Mouse (Mus musculus) intestine, embryonic 15.5 days (tissue): Measurements from ENCODE around the gene Hbq1b. TPM values are rescaled to one million over a fixed set of nuclear protein-coding genes. Genes with fewer than 3 reads are reported as not detected.
A peak's percentile ranks its signal among the peaks of the same experiment; 100 is the strongest.
"Not testable (repeated sequence)": the region's sequence is repeated elsewhere in the genome, so short reads cannot be mapped to it uniquely, and the experiment has no call there.

Experiments used
- ATAC-seq: fragments of 200-750 bp; cut with Nextera tagmentation; 2 replicates; pipeline ENCODE4 v1.8.0; 2017; ENCODE audit warnings: moderate TSS enrichment, moderate library complexity
- H3K27ac ChIP-seq: fragments of 300-500 bp; sonication (generic); 2 replicates; pipeline ENCODE4 v1.5.1; 2015; ENCODE audit warnings: mild to moderate bottlenecking, inconsistent platforms
- H3K27me3 ChIP-seq: fragments of 300-500 bp; sonication (generic); replicated peaks from 2 replicates; pipeline ENCODE4 v1.6.1; 2015; ENCODE audit warnings: inconsistent platforms
- H3K36me3 ChIP-seq: fragments of 300-500 bp; sonication (generic); 2 replicates; pipeline ENCODE4 v1.6.1; 2015; ENCODE audit warnings: inconsistent platforms
- H3K4me1 ChIP-seq: fragments of 300-500 bp; sonication (generic); replicated peaks from 2 replicates; pipeline ENCODE4 v1.6.1; 2015; ENCODE audit warnings: inconsistent platforms
- H3K4me2 ChIP-seq: fragments of 300-500 bp; sonication (generic); replicated peaks from 2 replicates; pipeline ENCODE4 v1.6.1; 2015; ENCODE audit warnings: mild to moderate bottlenecking, inconsistent platforms
- H3K4me3 ChIP-seq: fragments of 300-500 bp; sonication (generic); replicated peaks from 2 replicates; pipeline ENCODE4 v1.5.1; 2015; ENCODE audit warnings: inconsistent platforms
- H3K9ac ChIP-seq: fragments of 300-500 bp; sonication (generic); 2 replicates; pipeline ENCODE4 v1.6.1; 2015; ENCODE audit warnings: inconsistent platforms
- H3K9me3 ChIP-seq: fragments of 300-500 bp; sonication (generic); 2 replicates; pipeline ENCODE4 v1.6.1; 2016; ENCODE audit warnings: inconsistent platforms
- WGBS: fragments of 180-500 bp; shearing (Covaris S2); methylation state at CpG from one replicate; pipeline ENCODE4 v1.1.7; 2015; 5-methylcytosine and 5-hydroxymethylcytosine counted together
- polyA plus RNA-seq: library from polyadenylated mRNA; unstranded; fragments of >200 nt; fragmentation: Nextera tagmentation; extraction: Ambion mirVana; gene quantifications from 2 replicates; pipeline ENCODE4 v1.2.1, GENCODE M21; 2015

Gene Hbq1b
- polyA plus RNA-seq = 3.0 and 3.3 TPM in 2 replicates

DNA sequence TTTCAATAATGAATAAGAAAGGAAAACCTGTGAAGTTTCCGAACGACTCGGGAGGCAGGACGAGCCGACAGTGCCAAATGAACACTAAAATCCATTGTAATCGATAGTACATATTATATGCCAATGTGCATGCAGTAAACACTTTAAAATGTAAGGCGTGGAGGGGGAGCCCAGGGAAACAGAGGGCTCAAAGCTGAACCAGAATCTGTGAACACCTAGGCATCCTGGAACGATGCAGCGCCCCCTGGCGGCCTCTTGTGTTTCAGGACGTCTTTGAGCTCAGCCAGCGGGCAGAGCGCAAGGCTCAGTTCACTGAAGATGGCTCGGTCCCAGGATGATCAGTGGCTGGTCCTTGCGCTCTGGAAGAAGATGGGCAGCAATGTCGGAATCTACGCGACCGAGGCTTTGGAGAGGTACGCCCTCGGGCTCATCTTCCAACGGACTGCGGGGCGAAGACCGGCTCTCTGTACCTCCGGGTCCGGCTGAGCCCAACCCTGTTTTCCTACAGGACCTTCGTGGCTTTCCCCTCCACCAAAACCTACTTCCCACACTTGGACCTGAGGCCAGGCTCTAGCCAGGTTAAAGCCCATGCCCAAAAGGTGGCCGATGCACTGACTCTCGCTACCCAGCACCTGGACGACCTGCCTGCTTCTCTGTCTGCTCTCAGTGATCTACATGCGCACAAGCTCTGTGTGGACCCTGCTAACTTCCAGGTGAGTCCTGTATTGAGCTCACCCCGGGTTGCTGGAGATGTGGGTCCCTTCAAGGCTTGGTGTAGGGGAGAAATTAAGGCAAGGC, at the start of gene Hbq1b:
TSS of gene Hbq1b (plus strand) at position 271 of the 798 bp plus-strand sequence.
- Histone ChIP-seq H3K4me3 (peak within 1 kb of the TSS; percentile 20; the same call in 1 of the 2 replicates), H3K4me2 (peak within 1 kb of the TSS; percentile 59)
- H3K27ac ChIP-seq, H3K27me3 ChIP-seq, H3K36me3 ChIP-seq, H3K4me1 ChIP-seq, H3K9ac ChIP-seq, H3K9me3 ChIP-seq: not testable (repeated sequence)
- peak; percentile 71 for ATAC-seq
- 20% methylated on average over 32 of the region's 33 CpGs for WGBS

DNA sequence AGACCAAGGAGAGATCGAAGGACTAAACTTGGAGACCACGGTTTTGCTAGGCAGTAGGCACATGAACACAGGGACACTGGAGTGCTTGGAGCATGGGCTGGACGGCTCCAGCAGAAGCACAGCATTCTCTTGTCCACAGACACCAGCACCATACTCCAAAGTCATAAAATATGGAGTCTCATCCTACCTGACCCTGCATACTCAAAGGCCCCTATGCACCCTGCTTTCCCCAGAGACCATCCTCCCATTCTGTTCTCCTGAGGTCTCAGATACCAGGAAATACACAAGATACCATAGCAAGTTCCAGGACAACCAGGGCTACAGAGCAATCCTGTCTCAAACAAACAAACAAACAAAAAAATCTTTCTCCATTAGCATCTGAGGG, 49.4 kb upstream of the Hbq1b start:
- H3K9me3 ChIP-seq = no peaks in the 10 kb centered on the region
- no peak for ATAC-seq
- no peak overlapping the region for H3K27ac ChIP-seq
- H3K4me3 ChIP-seq = no peak overlapping the region
- whole genome bisulfite sequencing = 94% methylated on average over 3 of the region's 3 CpGs
- H3K36me3 ChIP-seq = peaks cover 13% of the 10 kb centered on the region
- H3K9ac ChIP-seq = no peak overlapping the region
- peaks cover 22% of the 10 kb centered on the region for H3K4me1 ChIP-seq
- no peak overlapping the region for H3K4me2 ChIP-seq
- H3K27me3 ChIP-seq = no peaks in the 10 kb centered on the region

DNA sequence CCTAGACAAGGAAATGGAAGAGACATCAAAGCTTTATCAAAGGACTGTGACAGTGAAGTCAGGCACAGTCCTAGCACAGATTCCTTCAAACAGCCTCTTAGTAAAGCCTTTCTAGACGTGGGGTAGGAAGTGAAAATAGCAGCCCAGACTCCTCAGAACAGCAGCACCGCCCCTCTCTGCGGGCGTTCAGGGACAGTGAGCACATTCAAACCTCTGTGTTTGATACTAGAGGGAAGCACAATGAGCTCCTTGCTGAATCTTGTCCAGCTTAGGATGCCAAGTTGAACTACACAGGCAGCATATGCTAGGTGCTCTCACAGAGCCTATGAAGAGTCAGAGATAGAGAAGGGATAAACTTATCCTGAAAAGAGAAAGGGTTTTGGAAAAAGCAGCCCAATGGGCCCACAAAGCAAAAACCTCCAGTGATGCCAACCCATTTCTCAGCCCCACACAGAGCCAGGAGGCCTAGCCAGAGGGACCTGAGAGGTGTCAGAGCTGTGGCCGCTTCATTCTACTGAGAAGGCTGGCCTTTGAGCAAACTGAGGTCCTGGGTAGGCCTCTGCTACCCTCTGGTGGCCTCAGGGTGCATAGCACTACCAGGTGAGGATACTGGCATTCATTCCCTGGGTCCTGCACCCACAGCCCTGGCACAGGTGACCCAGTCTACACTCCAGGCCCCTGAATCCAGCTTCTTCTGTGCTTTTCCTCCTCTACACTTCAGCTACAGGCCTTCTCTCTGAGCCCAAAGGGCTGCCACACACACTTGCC, 48.5 kb upstream of the Hbq1b start:
- WGBS = 70% methylated on average over 5 of the region's 5 CpGs
- H3K27ac ChIP-seq = no peak overlapping the region
- ATAC-seq = peak; percentile 52
- no peak overlapping the region for H3K4me2 ChIP-seq
- no peaks in the 10 kb centered on the region for H3K9me3 ChIP-seq
- H3K9ac ChIP-seq = no peak overlapping the region
- H3K27me3 ChIP-seq = no peaks in the 10 kb centered on the region
- peaks cover 22% of the 10 kb centered on the region for H3K4me1 ChIP-seq
- H3K36me3 ChIP-seq = peaks cover 13% of the 10 kb centered on the region
- no peak overlapping the region for H3K4me3 ChIP-seq

DNA sequence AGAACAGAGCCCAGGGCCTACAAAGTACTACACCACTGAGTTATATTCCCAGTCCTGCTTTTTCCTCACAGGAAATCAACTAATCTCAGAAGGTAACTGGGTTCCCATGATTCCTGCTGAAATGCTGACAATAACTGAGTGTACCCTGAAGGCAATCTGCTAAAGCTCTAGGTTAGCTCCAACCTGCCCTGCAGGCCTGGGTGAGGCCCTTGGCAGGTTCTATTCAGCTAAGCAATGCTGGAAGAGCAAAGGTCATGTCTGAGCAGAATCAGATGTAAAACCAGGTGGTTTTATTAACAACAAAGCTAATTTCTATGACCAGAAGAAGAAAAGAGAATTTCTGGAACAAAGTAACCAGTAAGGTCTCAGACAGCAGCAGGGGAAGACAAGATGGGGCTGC, 45.4 kb upstream of the Hbq1b start:
- no peaks in the 10 kb centered on the region for H3K9me3 ChIP-seq
- peak; percentile 84 for ATAC-seq
- peaks cover 2% of the 10 kb centered on the region; the same call in 1 of the 2 replicates for H3K4me1 ChIP-seq
- H3K36me3 ChIP-seq = peaks cover 5% of the 10 kb centered on the region; the same call in 1 of the 2 replicates
- peak overlapping the region; percentile 54 for H3K27ac ChIP-seq
- no peak overlapping the region for H3K4me2 ChIP-seq
- H3K27me3 ChIP-seq = no peaks in the 10 kb centered on the region
- no peak overlapping the region for H3K9ac ChIP-seq
- H3K4me3 ChIP-seq = no peak overlapping the region

DNA sequence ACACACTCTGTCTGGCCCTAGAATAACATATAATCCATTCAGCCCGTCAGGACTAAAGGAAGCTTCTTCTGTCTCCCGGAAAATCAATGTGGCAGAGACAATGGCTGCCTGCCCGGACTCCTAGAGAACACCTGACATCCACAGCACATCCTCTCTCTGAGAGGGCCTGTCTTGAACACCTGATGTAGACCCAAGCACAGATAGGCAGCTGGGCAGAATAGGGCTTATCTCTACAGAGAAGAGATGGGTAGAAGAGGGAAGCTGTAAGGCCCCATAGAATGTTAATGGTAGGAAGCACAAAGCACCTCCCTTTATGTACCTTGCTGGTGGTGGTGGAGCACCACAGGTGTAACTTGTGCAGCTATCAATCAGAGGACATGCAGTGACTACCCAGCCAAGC, 44.6 kb upstream of the Hbq1b start:
- Histone ChIP-seq H3K4me2 (no peak overlapping the region), H3K27me3 (no peaks in the 10 kb centered on the region), H3K9me3 (no peaks in the 10 kb centered on the region), H3K9ac (no peak overlapping the region), H3K4me3 (no peak overlapping the region), H3K4me1 (0 out of 2 replicates have a peak, but pooled peaks cover 2% of the 10 kb centered on the region), H3K27ac (0 out of 2 replicates have a peak overlapping the region, but pooled peaks have one; percentile 54), H3K36me3 (peaks cover 6% of the 10 kb centered on the region; the same call in 1 of the 2 replicates)
- 91% methylated on average over 3 of the region's 3 CpGs for WGBS
- ATAC-seq = no peak

DNA sequence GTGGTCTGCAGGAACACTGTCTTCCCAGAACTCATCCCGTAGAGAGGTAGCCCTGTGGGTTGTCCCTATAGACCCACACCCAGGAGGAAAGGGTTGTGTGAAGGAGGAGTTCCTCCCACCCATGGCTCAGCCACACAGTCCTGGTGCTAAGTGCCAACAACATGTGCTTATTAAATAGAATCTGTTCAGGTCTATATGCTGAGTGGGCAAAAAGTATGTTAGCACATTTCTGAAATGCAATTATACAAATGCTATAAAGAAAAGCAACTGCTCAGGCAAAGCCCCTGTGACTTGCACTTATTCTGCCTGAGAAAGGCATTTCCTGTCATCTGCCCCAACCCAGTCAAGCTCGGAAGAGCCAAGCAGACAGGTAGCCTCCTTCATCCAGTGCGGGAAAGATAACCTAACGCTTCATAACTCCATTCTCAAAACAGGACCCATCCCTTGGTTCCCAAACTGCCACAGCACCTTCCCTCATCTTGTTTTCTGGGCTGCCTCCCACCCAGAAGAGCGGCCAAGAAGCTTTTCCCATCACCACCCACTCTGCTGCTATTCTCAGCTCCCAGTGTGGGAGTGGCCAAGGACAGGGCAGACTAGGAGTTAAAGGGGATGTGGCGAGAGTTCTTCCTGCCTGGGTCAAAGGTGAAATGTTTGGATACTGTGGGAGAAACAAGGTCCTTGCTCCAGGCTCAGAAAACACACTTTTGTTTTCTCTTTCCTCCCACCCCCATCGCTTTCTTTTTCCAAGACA, 43.4 kb upstream of the Hbq1b start:
- whole genome bisulfite sequencing = 71% methylated on average over 7 of the region's 7 CpGs
- H3K27ac ChIP-seq = no peak overlapping the region
- no peak overlapping the region for H3K9ac ChIP-seq
- H3K9me3 ChIP-seq = no peaks in the 10 kb centered on the region
- peaks cover 11% of the 10 kb centered on the region; the same call in 1 of the 2 replicates for H3K36me3 ChIP-seq
- no peak overlapping the region for H3K4me2 ChIP-seq
- H3K4me3 ChIP-seq = no peak overlapping the region
- no peaks in the 10 kb centered on the region for H3K27me3 ChIP-seq
- H3K4me1 ChIP-seq = no peaks in the 10 kb centered on the region
- ATAC-seq = no peak

DNA sequence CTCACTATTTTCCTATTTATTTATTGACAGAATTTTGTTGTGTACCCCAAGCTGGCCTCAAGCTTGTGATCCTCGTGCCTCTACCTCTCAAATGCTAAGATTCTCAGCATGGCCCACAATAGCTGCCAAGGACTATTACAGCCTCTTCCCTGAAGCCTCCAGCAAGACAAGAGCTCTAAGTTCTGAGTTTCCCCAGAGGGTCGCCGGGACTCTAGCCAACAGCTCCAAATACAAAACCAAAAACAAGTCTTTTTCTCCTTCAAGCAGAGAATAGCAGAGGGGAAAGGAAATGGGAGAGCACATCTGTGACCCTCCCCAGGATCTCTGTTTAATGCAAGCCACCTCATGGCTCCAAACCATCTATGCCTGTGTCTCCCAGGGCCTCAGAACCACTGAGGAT, 42.7 kb upstream of the Hbq1b start:
- H3K36me3 ChIP-seq = peaks cover 11% of the 10 kb centered on the region; the same call in 1 of the 2 replicates
- WGBS = 74% methylated on average over 3 of the region's 3 CpGs
- no peak overlapping the region for H3K4me2 ChIP-seq

DNA sequence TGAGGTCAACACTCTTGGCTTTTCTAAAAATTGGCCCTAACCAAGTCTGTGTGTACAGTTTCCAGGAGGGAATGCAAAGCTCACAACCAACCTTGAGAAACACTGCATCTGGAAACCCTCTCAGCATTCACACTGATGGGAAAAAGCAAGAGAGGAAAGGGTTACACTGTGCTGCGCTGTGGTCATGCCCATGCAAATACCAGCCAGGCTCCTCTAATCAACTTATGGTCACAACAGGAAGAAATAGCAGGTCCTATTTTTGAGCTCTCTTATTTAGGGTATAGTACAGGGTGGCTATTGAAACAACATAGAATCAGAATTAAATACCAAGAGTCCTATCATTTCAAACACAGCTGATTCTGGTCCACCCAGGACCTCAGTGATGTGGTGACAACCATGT, 42.1 kb upstream of the Hbq1b start:
- Histone ChIP-seq H3K4me1 (no peaks in the 10 kb centered on the region), H3K27ac (no peak overlapping the region), H3K4me3 (no peak overlapping the region), H3K9ac (no peak overlapping the region), H3K27me3 (no peaks in the 10 kb centered on the region), H3K9me3 (no peaks in the 10 kb centered on the region), H3K36me3 (peaks cover 8% of the 10 kb centered on the region; the same call in 1 of the 2 replicates), H3K4me2 (no peak overlapping the region)
- ATAC-seq = no peak
- 88% methylated on average over 1 of the region's 1 CpGs for WGBS

More for the DNA sequence above, 42.7 kb upstream of the Hbq1b start:
- H3K9me3 ChIP-seq = no peaks in the 10 kb centered on the region
- no peak overlapping the region for H3K4me3 ChIP-seq
- H3K27ac ChIP-seq = no peak overlapping the region
- no peaks in the 10 kb centered on the region for H3K27me3 ChIP-seq
- no peaks in the 10 kb centered on the region for H3K4me1 ChIP-seq
- no peak for ATAC-seq
- no peak overlapping the region for H3K9ac ChIP-seq

DNA sequence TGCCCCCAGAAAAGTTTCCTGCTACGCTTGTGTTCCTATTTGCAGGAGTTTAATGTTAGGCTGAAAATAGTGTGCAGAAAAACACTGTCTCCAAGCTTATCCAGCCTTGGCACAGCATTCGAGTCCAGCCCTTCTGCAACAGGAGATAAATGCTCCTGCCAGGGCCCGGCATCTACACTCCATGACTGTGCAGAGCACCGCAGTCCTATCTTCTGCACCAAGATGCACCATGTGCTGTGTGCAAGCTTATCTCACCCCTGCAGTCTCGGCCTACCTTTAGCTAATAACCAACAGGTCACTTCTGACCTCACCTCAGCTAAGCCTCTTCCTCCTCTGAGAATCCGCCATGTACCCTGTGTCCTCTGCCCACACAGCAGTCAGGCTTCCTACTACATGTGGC, 41.2 kb upstream of the Hbq1b start:
- H3K9me3 ChIP-seq = no peaks in the 10 kb centered on the region
- H3K4me2 ChIP-seq = no peak overlapping the region
- H3K27ac ChIP-seq = no peak overlapping the region
- 91% methylated on average over 6 of the region's 6 CpGs for WGBS
- no peaks in the 10 kb centered on the region for H3K4me1 ChIP-seq
- no peak overlapping the region for H3K9ac ChIP-seq
- peaks cover 12% of the 10 kb centered on the region for H3K36me3 ChIP-seq
- peak; percentile 69 for ATAC-seq
- no peaks in the 10 kb centered on the region for H3K27me3 ChIP-seq
- no peak overlapping the region for H3K4me3 ChIP-seq

DNA sequence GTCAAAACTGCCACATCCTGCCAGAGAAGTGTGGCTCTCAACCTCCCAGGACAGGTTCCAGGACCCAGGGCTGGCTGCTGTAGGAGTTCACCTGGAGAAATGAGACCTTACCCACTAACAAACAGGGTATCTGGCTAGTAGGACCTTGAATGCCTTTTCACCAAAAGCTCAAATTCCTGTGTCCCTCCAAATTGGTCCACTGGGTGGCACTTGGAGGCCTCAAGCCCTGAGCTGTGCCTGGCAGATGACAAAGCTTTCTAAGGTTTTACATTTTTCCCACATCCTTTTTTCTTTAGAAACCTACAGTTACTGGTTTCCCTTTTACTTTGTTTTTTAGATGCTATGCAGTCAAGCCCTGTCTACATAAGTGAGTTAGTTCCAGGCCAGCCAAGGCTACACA, 39.7 kb upstream of the Hbq1b start:
- no peaks in the 10 kb centered on the region for H3K27me3 ChIP-seq
- no peaks in the 10 kb centered on the region for H3K9me3 ChIP-seq
- H3K36me3 ChIP-seq = peaks cover 17% of the 10 kb centered on the region
- H3K4me2 ChIP-seq = no peak overlapping the region
- H3K27ac ChIP-seq = no peak overlapping the region
- no peak for ATAC-seq
- H3K4me3 ChIP-seq = no peak overlapping the region
- no peak overlapping the region for H3K9ac ChIP-seq
- no peaks in the 10 kb centered on the region for H3K4me1 ChIP-seq

DNA sequence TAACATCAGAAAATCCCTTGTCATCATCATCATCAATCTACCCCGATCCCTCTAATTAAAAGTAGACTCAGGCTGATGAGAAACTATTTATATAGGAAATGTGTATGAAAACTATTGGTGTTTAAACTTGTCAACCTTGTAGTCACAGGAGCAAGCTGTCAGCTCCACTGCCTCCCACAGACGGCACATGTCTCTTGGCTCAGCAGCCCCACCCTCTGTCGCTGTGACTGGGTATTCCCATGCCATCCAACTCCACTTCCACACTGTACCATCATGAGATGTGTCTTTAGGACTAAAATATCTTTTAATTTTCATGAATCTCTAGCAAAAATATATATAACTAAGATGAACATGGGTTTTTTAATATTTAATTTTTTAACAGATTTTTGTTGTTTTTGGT, 38.4 kb upstream of the Hbq1b start:
- H3K27me3 ChIP-seq = no peaks in the 10 kb centered on the region
- H3K4me2 ChIP-seq = no peak overlapping the region
- H3K4me3 ChIP-seq = no peak overlapping the region
- H3K36me3 ChIP-seq = peaks cover 21% of the 10 kb centered on the region
- H3K9me3 ChIP-seq = no peaks in the 10 kb centered on the region
- H3K4me1 ChIP-seq = no peaks in the 10 kb centered on the region
- no peak overlapping the region for H3K9ac ChIP-seq
- no peak overlapping the region for H3K27ac ChIP-seq
- 84% methylated on average over 3 of the region's 3 CpGs for WGBS
- no peak for ATAC-seq
